Mouse (Mus musculus) forebrain, embryonic 16.5 days (tissue): ENCODE measurements around the gene Ssrp1. TPM values are rescaled to one million over a fixed set of nuclear protein-coding genes. Genes with fewer than 3 reads are reported as not detected.

Source experiments
- ATAC-seq: fragments of 200-750 bp; cut with Nextera tagmentation; 2 replicates; pipeline ENCODE4 v1.8.0; 2017; ENCODE audit warnings: mild to moderate bottlenecking, moderate library complexity
- H3K27ac ChIP-seq: fragments of 300-500 bp; sonication (generic); 2 replicates; pipeline ENCODE4 v1.5.1; 2014; ENCODE audit warnings: low read length, control low read depth
- H3K27me3 ChIP-seq: fragments of 300-500 bp; sonication (generic); replicated peaks from 2 replicates; pipeline ENCODE4 v1.6.1; 2014; ENCODE audit warnings: low read length; ENCODE audit not compliant: control insufficient read depth, insufficient read depth
- H3K36me3 ChIP-seq: fragments of 300-500 bp; sonication (generic); 2 replicates; pipeline ENCODE4 v1.6.1; 2014; ENCODE audit not compliant: control insufficient read depth, insufficient read depth
- H3K4me1 ChIP-seq: fragments of 300-500 bp; sonication (generic); replicated peaks from 2 replicates; pipeline ENCODE4 v1.6.1; 2014; ENCODE audit warnings: low read length; ENCODE audit not compliant: control insufficient read depth, insufficient read depth
- H3K4me2 ChIP-seq: fragments of 300-500 bp; sonication (generic); 2 replicates; pipeline ENCODE4 v1.6.1; 2014; ENCODE audit warnings: mild to moderate bottlenecking, low read length, control low read depth
- H3K4me3 ChIP-seq: fragments of 300-500 bp; sonication (generic); replicated peaks from 2 replicates; pipeline ENCODE4 v1.5.1; 2014; ENCODE audit warnings: mild to moderate bottlenecking, low read length, control low read depth
- H3K9ac ChIP-seq: fragments of 300-500 bp; sonication (generic); replicated peaks from 2 replicates; pipeline ENCODE4 v1.6.1; 2014; ENCODE audit warnings: low read depth, low read length, control low read depth
- H3K9me3 ChIP-seq: fragments of 300-500 bp; sonication (generic); 2 replicates; pipeline ENCODE4 v1.6.1; 2016; ENCODE audit warnings: low read length; ENCODE audit not compliant: control insufficient read depth
- WGBS: fragments of 180-500 bp; shearing (Covaris S2); extraction: QIAGEN DNeasy Blood & Tissue Kit; methylation state at CpG from one replicate; pipeline ENCODE4 v1.1.7; 2014; 5-methylcytosine and 5-hydroxymethylcytosine counted together
- polyA plus RNA-seq: library from polyadenylated mRNA; unstranded; fragments of >200 nt; fragmentation: Nextera tagmentation; extraction: Ambion mirVana; gene quantifications from 2 replicates; pipeline ENCODE4 v1.2.1, GENCODE M21; 2015

The Ssrp1 gene
- 228 and 250 TPM in 2 replicates for polyA plus RNA-seq

DNA sequence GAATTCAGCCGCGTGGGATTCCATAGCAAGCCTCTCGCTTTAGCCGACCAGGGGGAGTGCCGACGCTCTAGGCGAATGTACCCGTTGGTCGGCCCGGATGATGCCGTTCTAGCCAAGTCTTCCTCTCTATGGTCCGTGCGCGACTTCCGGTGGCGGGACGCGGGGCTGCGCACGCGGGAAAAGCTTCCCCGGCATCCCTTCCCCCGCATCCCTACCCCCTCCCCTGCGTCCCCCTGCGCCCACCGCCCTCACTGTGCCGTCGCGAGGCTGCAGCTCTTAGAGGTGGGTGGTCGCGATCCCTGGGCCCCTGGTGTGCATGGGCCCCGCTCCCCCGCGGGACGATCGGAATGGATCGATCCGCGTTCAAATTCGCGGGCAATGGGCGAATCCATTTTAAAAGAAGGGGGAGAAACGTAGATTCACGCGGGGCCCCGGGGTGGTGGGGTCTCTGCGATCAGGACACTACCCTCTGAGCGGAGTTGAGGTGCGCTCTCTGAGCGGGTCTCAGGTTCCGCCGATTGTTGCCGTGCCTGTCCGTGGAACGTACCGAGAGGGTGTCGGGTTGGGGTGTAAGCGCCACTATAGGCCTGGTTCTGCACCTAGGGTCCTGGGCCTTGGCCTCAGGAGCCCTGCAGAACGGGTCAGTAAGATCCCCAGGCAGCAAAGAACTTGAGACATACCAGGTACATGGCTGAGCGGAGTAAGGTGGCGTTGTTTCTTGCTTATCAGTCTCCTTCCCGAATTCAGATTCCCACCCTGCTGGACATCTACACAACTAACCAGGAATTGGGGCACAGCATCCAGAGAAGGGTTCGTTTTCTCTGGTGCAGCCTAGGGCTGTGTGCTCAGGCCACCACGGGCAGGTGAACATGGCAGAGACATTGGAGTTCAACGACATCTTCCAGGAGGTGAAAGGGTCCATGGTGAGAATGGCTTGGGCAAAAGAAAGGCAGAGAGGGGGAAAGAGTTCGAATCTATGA lies at the start of gene Ssrp1, which contains the start of gene P2rx3:
TSS of gene Ssrp1 (plus strand) at position 188 of the 980 bp plus-strand sequence.
TSS of gene P2rx3 (minus strand) at position 416 of the 980 bp plus-strand sequence.
- Histone ChIP-seq H3K4me2 (peak within 1 kb of the TSS; percentile 91), H3K27ac (peak within 1 kb of the TSS; percentile 72), H3K9me3 (no peaks in the 10 kb centered on the region), H3K4me1 (peaks cover 18% of the 10 kb centered on the region), H3K36me3 (peaks cover 20% of the 10 kb centered on the region), H3K27me3 (no peaks in the 10 kb centered on the region), H3K4me3 (peak within 1 kb of the TSS; percentile 68), H3K9ac (peak within 1 kb of the TSS; percentile 80)
- peak; percentile 98 for ATAC-seq
- WGBS = under 1% methylated on average over 64 of the region's 66 CpGs

GRCm38 (mm10) chr2:84987930-84988329 lies 49.1 kb upstream of the Ssrp1 start, which contains the start of gene Prg3:
Gene Prg3, plus strand, starts transcription at chr2:84988215.
- H3K9ac ChIP-seq = no peak within 1 kb of the TSS
- H3K36me3 ChIP-seq = no peaks in the 10 kb centered on the region
- H3K4me3 ChIP-seq = no peak within 1 kb of the TSS
- no peaks in the 10 kb centered on the region for H3K27me3 ChIP-seq
- no peaks in the 10 kb centered on the region for H3K9me3 ChIP-seq
- H3K27ac ChIP-seq = no peak within 1 kb of the TSS
- H3K4me2 ChIP-seq = no peak within 1 kb of the TSS
- no peaks in the 10 kb centered on the region for H3K4me1 ChIP-seq
- no peak for ATAC-seq
- 89% methylated on average over 1 of the region's 1 CpGs for WGBS

DNA sequence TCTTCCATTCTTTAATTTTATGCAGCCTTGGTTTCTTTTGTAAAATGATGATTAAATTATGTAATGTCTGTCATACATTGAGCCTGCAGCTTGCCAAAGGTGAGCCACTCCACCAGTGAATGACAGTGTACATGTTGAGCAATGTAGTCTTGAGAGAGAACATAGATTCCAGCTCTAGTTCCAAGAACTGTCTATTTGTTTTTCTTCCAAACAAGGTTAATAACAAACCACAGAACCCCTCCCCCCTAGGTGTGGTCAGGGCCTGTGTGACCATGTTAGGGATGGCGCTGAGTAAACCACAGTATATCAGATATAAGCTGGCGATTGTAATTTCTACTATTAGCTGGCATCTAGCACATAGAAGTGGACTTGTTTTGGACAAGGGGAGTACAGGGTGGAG lies 40.7 kb upstream of the Ssrp1 start:
- no peak overlapping the region for H3K9ac ChIP-seq
- no peaks in the 10 kb centered on the region for H3K4me1 ChIP-seq
- H3K9me3 ChIP-seq = no peaks in the 10 kb centered on the region
- no peak overlapping the region for H3K4me2 ChIP-seq
- no peak for ATAC-seq
- no peaks in the 10 kb centered on the region for H3K36me3 ChIP-seq
- H3K27me3 ChIP-seq = no peaks in the 10 kb centered on the region
- no peak overlapping the region for H3K4me3 ChIP-seq
- no peak overlapping the region for H3K27ac ChIP-seq
- 99% methylated on average over 2 of the region's 2 CpGs for WGBS

DNA sequence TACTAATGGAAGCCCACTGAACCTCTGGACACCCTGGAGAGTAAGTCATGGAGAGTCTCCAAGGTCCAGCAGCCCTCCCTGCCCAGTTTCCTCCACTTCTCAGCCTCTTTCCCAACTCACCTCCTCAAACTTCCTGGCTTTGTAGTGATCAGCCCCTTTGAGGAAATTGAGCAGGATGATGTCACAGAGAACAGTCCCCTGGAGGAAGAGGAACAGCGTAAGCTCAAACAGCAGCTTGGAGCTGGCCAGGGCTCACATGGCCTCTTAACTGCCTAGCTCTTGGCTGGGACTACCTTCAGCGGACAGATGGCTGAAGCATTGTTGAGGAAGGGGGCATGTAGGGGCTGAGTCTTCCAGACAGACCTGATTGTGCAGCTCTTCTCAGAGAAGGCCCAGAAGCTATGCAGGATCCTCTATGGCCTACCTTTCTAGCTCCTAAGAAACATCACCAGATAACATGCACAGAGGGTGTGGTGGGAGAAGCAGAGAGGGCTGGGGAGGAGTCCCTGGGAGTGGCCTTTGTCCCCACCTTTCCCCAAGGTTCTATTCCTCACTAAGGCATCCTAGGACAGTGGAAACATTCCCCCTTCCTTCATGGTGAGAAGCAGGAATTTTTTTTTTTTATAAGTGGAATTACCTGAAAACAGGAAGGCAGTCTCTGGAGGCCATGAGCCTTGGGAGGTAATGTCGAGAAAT lies 37.4 kb upstream of the Ssrp1 start:
- no peak overlapping the region for H3K9ac ChIP-seq
- H3K27me3 ChIP-seq = no peaks in the 10 kb centered on the region
- no peaks in the 10 kb centered on the region for H3K4me1 ChIP-seq
- WGBS = 86% methylated on average over 3 of the region's 3 CpGs
- H3K27ac ChIP-seq = no peak overlapping the region
- H3K4me2 ChIP-seq = no peak overlapping the region
- no peak for ATAC-seq
- H3K36me3 ChIP-seq = no peaks in the 10 kb centered on the region
- H3K9me3 ChIP-seq = no peaks in the 10 kb centered on the region
- no peak overlapping the region for H3K4me3 ChIP-seq

DNA sequence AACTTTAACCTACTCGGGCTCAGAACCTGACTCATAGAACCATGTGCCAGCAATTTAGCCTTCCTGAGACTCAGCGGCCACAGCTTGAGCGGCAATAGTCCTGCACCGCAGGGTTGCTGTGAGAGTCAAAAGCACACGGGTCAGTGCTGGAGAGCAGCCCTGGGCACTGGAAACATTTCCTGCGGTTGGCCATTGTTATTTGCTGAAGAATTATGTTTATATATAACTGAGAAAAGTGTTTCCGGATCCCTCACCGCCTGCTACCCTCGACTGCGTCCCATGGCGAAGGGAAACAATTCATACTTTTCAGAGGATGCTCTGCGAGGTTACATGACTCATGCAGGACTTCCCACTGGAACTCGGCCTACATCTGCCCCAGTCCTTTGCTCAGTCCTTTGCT lies 35.5 kb upstream of the Ssrp1 start:
- no peaks in the 10 kb centered on the region for H3K9me3 ChIP-seq
- H3K4me1 ChIP-seq = no peaks in the 10 kb centered on the region
- no peaks in the 10 kb centered on the region for H3K36me3 ChIP-seq
- WGBS = 77% methylated on average over 13 of the region's 13 CpGs
- H3K4me3 ChIP-seq = no peak overlapping the region
- no peak overlapping the region for H3K4me2 ChIP-seq
- H3K27me3 ChIP-seq = no peaks in the 10 kb centered on the region
- ATAC-seq = no peak
- H3K27ac ChIP-seq = no peak overlapping the region
- no peak overlapping the region for H3K9ac ChIP-seq

DNA sequence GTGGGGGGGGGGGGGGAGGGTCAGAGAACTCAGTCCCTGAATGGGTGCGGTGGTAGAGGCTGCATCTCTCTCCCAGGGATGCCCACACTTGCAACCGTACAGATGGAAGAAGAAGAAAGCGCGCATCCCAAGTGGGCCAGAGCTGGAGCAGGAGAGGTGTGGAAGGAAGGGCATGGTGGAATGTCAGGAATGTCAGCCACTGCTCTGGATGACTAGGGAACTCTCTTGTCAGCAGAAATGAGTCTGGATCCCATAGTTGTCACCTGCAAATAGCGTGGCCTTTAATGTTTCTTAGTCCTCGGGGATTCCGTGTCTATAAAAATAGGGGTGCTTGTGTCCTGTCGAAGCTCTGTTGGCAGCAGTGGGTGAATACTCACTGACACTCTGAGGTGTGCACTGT lies 34.5 kb upstream of the Ssrp1 start:
- 80% methylated on average over 8 of the region's 8 CpGs for WGBS

GRCm38 (mm10) chr2:85004341-85004740 lies 32.7 kb upstream of the Ssrp1 start:
- Histone ChIP-seq H3K9ac (no peak overlapping the region), H3K27ac (no peak overlapping the region), H3K4me3 (no peak overlapping the region), H3K4me1 (no peaks in the 10 kb centered on the region), H3K4me2 (no peak overlapping the region), H3K27me3 (no peaks in the 10 kb centered on the region), H3K9me3 (no peaks in the 10 kb centered on the region), H3K36me3 (no peaks in the 10 kb centered on the region)
- no peak for ATAC-seq
- 77% methylated on average over 4 of the region's 4 CpGs for WGBS

More for the DNA sequence above, 34.5 kb upstream of the Ssrp1 start:
- no peak for ATAC-seq
- no peak overlapping the region for H3K4me3 ChIP-seq
- H3K4me2 ChIP-seq = no peak overlapping the region
- no peaks in the 10 kb centered on the region for H3K27me3 ChIP-seq
- H3K9me3 ChIP-seq = no peaks in the 10 kb centered on the region
- no peaks in the 10 kb centered on the region for H3K4me1 ChIP-seq
- H3K36me3 ChIP-seq = no peaks in the 10 kb centered on the region
- H3K27ac ChIP-seq = no peak overlapping the region
- no peak overlapping the region for H3K9ac ChIP-seq

GRCm38 (mm10) chr2:85006600-85006999 lies 30.4 kb upstream of the Ssrp1 start:
- H3K9me3 ChIP-seq = no peaks in the 10 kb centered on the region
- H3K9ac ChIP-seq = no peak overlapping the region
- H3K36me3 ChIP-seq = no peaks in the 10 kb centered on the region
- 83% methylated on average over 7 of the region's 7 CpGs for WGBS
- H3K4me3 ChIP-seq = no peak overlapping the region
- H3K4me2 ChIP-seq = no peak overlapping the region
- H3K4me1 ChIP-seq = no peaks in the 10 kb centered on the region
- no peak overlapping the region for H3K27ac ChIP-seq
- H3K27me3 ChIP-seq = no peaks in the 10 kb centered on the region
- no peak for ATAC-seq

GRCm38 (mm10) chr2:85007729-85008128 lies 29.3 kb upstream of the Ssrp1 start:
- no peaks in the 10 kb centered on the region for H3K4me1 ChIP-seq
- WGBS = 20% methylated on average over 4 of the region's 4 CpGs
- H3K4me3 ChIP-seq = no peak overlapping the region
- no peaks in the 10 kb centered on the region for H3K9me3 ChIP-seq
- H3K4me2 ChIP-seq = no peak overlapping the region
- ATAC-seq = no peak
- no peak overlapping the region for H3K9ac ChIP-seq
- no peak overlapping the region for H3K27ac ChIP-seq
- H3K27me3 ChIP-seq = no peaks in the 10 kb centered on the region
- H3K36me3 ChIP-seq = no peaks in the 10 kb centered on the region
